Mouse (Mus musculus): ENCODE measurements at regions not wholly inside any gene's neighbourhood (a gene's known extent, or its start where the extent isn't known, plus 50 kb on each side); places are given as distances from the start of the nearest gene placed in this dataset.

DNA sequence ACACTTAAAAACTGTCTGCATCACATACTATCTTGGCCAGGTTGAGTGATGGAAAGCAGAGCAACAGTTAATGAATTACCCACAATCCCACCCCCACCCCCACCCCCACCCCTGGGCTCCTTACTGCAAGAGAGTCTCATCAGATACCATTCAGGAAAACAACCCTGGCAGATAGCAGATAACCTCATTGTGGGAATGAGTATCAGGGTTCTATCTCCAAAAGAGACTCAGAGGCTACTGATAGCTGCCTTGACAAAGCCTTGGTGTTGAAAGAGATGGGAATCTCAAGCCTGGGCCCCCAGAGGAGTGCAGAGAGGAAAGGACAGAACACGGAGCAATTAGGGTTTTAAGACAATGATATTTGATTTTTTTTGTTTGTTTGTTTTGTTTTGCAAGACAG lies 175.7 kb upstream of the Meis1 start:
- Histone ChIP-seq H3K4me3 (ENCODE audit: low read depth, low read length) (no peak overlapping the region), H3K36me3 (ENCODE audit: control insufficient read depth, insufficient read depth) (no peaks in the 10 kb centered on the region), H3K9me3 (ENCODE audit: control insufficient read depth) (no peaks in the 10 kb centered on the region), H3K4me2 (replicated peaks; ENCODE audit: low read depth) (no peak overlapping the region), H3K27ac (ENCODE audit: low read depth, low read length) (no peak overlapping the region), H3K4me1 (replicated peaks; ENCODE audit: control insufficient read depth, insufficient read depth, low read length) (no peaks in the 10 kb centered on the region), H3K27me3 (replicated peaks; ENCODE audit: control insufficient read depth, insufficient read depth, low read length) (no peaks in the 10 kb centered on the region), H3K9ac (ENCODE audit: low read depth, low read length) (no peak overlapping the region)
- 33% methylated on average over 1 of the region's 1 CpGs for WGBS
- ATAC-seq = no peak
- no peak for TF ChIP-seq CTCF (IDR thresholded peaks at IDR 0.05; ENCODE audit: low read depth)

- no peak overlapping the region for H3K9ac ChIP-seq (ENCODE audit: low read depth, low read length)
- H3K4me1 ChIP-seq (replicated peaks; ENCODE audit: control insufficient read depth, insufficient read depth, low read length) = no peaks in the 10 kb centered on the region
- ATAC-seq = no peak
- no peaks in the 10 kb centered on the region for H3K27me3 ChIP-seq (replicated peaks; ENCODE audit: control insufficient read depth, insufficient read depth, low read length)
- no peaks in the 10 kb centered on the region for H3K36me3 ChIP-seq (ENCODE audit: control insufficient read depth, insufficient read depth)
- no peak overlapping the region for H3K4me2 ChIP-seq (replicated peaks; ENCODE audit: low read depth)
- no peak overlapping the region for H3K4me3 ChIP-seq (ENCODE audit: low read depth, low read length)
- no peak overlapping the region for H3K27ac ChIP-seq (ENCODE audit: low read depth, low read length)
- no peak for TF ChIP-seq CTCF (IDR thresholded peaks at IDR 0.05; ENCODE audit: low read depth)
- 98% methylated on average over 1 of the region's 1 CpGs for WGBS
- H3K9me3 ChIP-seq (ENCODE audit: control insufficient read depth) = no peaks in the 10 kb centered on the region
Observed at GRCm38 (mm10) chr11:19197790-19198189, 179.0 kb upstream of the Meis1 start.

DNA sequence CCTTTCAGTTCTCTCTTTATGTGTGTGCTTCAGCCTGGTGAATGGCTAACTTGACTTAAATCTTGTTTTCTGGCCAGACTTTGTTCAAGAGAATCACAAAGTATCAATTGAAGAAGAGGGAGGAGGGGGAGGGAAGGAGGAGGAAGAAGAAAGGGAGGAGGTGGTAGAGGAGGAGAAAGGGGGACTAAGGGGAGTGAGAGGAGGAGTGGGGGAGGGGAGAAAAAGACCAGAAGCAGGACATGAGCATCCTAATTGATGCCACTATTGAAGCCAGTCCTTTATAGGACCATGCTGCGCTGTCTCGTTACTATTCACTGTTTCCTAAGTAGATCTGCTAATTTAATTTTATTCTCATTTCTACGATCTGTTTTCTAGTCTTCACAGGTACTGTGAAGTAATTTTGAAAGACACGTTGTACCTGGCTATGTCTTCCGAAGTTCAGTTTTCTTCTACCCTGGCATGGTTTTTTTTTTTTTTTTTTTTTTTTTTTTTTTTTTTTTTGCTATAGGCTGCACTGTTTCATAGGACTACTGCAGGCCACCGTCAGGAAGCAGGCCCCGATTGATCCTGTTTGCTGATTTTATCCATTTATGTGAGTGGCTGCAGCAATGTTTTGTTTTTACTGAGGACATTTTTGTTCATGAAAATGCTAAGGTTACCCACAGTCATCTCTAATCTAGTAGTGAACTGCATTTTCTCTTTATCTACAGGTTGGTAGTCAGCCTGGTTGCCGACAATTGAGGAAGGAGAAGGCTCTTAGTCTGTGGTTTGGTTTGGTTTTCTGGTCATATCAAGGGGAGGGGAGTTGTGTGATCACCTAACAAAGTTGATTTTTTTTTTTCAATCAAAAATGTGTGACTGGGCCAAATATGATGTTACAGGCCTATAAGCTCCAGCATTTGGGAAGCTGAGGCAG lies 184.1 kb upstream of the Meis1 start:
- TF ChIP-seq CTCF (IDR thresholded peaks at IDR 0.05; ENCODE audit: low read depth) = no peak
- H3K27ac ChIP-seq (ENCODE audit: low read depth, low read length) = no peak overlapping the region
- no peaks in the 10 kb centered on the region for H3K9me3 ChIP-seq (ENCODE audit: control insufficient read depth)
- no peak overlapping the region for H3K9ac ChIP-seq (ENCODE audit: low read depth, low read length)
- no peak for ATAC-seq
- no peaks in the 10 kb centered on the region for H3K36me3 ChIP-seq (ENCODE audit: control insufficient read depth, insufficient read depth)
- WGBS = 77% methylated on average over 8 of the region's 8 CpGs
- no peak overlapping the region for H3K4me2 ChIP-seq (replicated peaks; ENCODE audit: low read depth)
- no peaks in the 10 kb centered on the region for H3K4me1 ChIP-seq (replicated peaks; ENCODE audit: control insufficient read depth, insufficient read depth, low read length)
- H3K27me3 ChIP-seq (replicated peaks; ENCODE audit: control insufficient read depth, insufficient read depth, low read length) = no peaks in the 10 kb centered on the region
- H3K4me3 ChIP-seq (ENCODE audit: low read depth, low read length) = no peak overlapping the region

GRCm38 (mm10) chr11:19203518-19203900 lies 184.7 kb upstream of the Meis1 start:
- no peak for TF ChIP-seq CTCF (IDR thresholded peaks at IDR 0.05; ENCODE audit: low read depth)
- no peak for ATAC-seq
- no peak overlapping the region for H3K4me3 ChIP-seq (ENCODE audit: low read depth, low read length)
- no peak overlapping the region for H3K9ac ChIP-seq (ENCODE audit: low read depth, low read length)
- H3K27ac ChIP-seq (ENCODE audit: low read depth, low read length) = no peak overlapping the region
- 74% methylated on average over 4 of the region's 4 CpGs for WGBS
- H3K27me3 ChIP-seq (replicated peaks; ENCODE audit: control insufficient read depth, insufficient read depth, low read length) = no peaks in the 10 kb centered on the region
- H3K36me3 ChIP-seq (ENCODE audit: control insufficient read depth, insufficient read depth) = no peaks in the 10 kb centered on the region
- H3K4me2 ChIP-seq (replicated peaks; ENCODE audit: low read depth) = no peak overlapping the region
- H3K9me3 ChIP-seq (ENCODE audit: control insufficient read depth) = no peaks in the 10 kb centered on the region
- no peaks in the 10 kb centered on the region for H3K4me1 ChIP-seq (replicated peaks; ENCODE audit: control insufficient read depth, insufficient read depth, low read length)

DNA sequence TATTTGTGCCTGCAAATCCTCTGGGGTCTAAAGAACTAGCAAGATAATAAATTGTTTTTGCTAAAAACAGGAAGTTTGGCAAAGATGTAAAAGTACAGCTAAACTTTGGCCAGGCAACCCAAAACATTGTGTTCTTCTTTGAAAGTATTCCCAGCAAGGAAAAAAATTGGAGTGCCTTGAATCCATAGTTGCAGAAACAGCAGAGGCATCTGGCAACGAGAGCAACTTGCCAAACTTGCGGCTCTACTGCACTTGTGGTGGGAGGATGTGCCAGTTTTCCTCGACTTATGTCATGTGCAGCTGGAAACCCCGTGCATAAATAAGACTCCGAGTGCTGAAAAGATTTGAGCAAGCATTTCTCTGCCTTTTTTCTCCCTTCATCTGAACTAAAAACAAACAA lies 185.2 kb upstream of the Meis1 start:
- Histone ChIP-seq H3K4me1 (replicated peaks; ENCODE audit: control insufficient read depth, insufficient read depth, low read length) (no peaks in the 10 kb centered on the region), H3K4me3 (ENCODE audit: low read depth, low read length) (no peak overlapping the region), H3K36me3 (ENCODE audit: control insufficient read depth, insufficient read depth) (no peaks in the 10 kb centered on the region), H3K9ac (ENCODE audit: low read depth, low read length) (no peak overlapping the region), H3K9me3 (ENCODE audit: control insufficient read depth) (no peaks in the 10 kb centered on the region), H3K27me3 (replicated peaks; ENCODE audit: control insufficient read depth, insufficient read depth, low read length) (no peaks in the 10 kb centered on the region), H3K27ac (ENCODE audit: low read depth, low read length) (no peak overlapping the region), H3K4me2 (replicated peaks; ENCODE audit: low read depth) (no peak overlapping the region)
- WGBS = 42% methylated on average over 5 of the region's 5 CpGs
- no peak for TF ChIP-seq CTCF (IDR thresholded peaks at IDR 0.05; ENCODE audit: low read depth)
- ATAC-seq = no peak

DNA sequence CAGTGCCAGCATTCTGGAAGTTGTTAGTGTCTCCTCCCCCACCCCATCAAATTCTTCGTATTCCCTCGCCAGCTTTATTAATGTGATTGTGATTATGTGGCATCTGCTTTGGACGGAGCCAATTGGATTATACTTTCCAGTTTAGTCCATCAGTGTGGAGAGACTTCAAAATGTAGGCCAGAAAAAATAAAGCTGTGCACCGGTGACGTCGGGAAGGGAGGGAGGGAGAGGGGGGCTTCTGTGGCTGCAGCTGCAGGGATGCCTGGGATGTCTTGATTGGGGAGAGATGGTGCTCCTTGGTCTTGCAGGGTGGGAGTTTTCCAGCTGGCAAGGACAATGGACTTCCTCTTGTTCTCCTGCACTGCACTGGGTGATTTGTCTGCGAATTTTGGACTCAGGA lies 185.7 kb upstream of the Meis1 start:
- TF ChIP-seq CTCF (IDR thresholded peaks at IDR 0.05; ENCODE audit: low read depth) = no peak
- no peaks in the 10 kb centered on the region for H3K36me3 ChIP-seq (ENCODE audit: control insufficient read depth, insufficient read depth)
- H3K9ac ChIP-seq (ENCODE audit: low read depth, low read length) = no peak overlapping the region
- no peaks in the 10 kb centered on the region for H3K9me3 ChIP-seq (ENCODE audit: control insufficient read depth)
- no peak overlapping the region for H3K4me2 ChIP-seq (replicated peaks; ENCODE audit: low read depth)
- no peak overlapping the region for H3K27ac ChIP-seq (ENCODE audit: low read depth, low read length)
- no peak for ATAC-seq
- H3K4me3 ChIP-seq (ENCODE audit: low read depth, low read length) = no peak overlapping the region
- 52% methylated on average over 7 of the region's 7 CpGs for WGBS
- H3K27me3 ChIP-seq (replicated peaks; ENCODE audit: control insufficient read depth, insufficient read depth, low read length) = no peaks in the 10 kb centered on the region
- no peaks in the 10 kb centered on the region for H3K4me1 ChIP-seq (replicated peaks; ENCODE audit: control insufficient read depth, insufficient read depth, low read length)
